Mouse (Mus musculus) neural tube, embryonic 11.5 days (tissue): ENCODE measurements around the gene Hspa13. TPM values are rescaled to one million over a fixed set of nuclear protein-coding genes. Genes with fewer than 3 reads are reported as not detected.

Experiments
- ATAC-seq: fragments of 200-750 bp; cut with Nextera tagmentation; 2 replicates; pipeline ENCODE4 v1.8.0; 2017; ENCODE audit warnings: moderate number of reproducible peaks, mild to moderate bottlenecking, moderate TSS enrichment, moderate library complexity; ENCODE audit not compliant: insufficient read depth, low FRiP score, low TSS enrichment
- DNase-seq: peaks from one replicate; pipeline ENCODE4 v3.0.0-alpha.2; 2015; ENCODE audit warnings: low spot score
- H3K27ac ChIP-seq: fragments of 300-500 bp; sonication (generic); 2 replicates; pipeline ENCODE4 v1.5.1; 2014; ENCODE audit warnings: low read depth, mild to moderate bottlenecking, low read length
- H3K27me3 ChIP-seq: fragments of 300-500 bp; sonication (generic); 2 replicates; pipeline ENCODE4 v1.6.1; 2014; ENCODE audit warnings: mild to moderate bottlenecking, low read length, mixed read lengths; ENCODE audit not compliant: control insufficient read depth, insufficient read depth
- H3K36me3 ChIP-seq: fragments of 300-500 bp; sonication (generic); 2 replicates; pipeline ENCODE4 v1.6.1; 2014; ENCODE audit warnings: mild to moderate bottlenecking, low read length, moderate library complexity, mixed read lengths; ENCODE audit not compliant: control insufficient read depth, insufficient read depth
- H3K4me1 ChIP-seq: fragments of 300-500 bp; sonication (generic); 2 replicates; pipeline ENCODE4 v1.6.1; 2014; ENCODE audit warnings: low read length, mixed read lengths; ENCODE audit not compliant: control insufficient read depth, insufficient read depth
- H3K4me2 ChIP-seq: fragments of 300-500 bp; sonication (generic); 2 replicates; pipeline ENCODE4 v1.6.1; 2014; ENCODE audit warnings: low read depth, mild to moderate bottlenecking, moderate library complexity
- H3K4me3 ChIP-seq: fragments of 300-500 bp; sonication (generic); 2 replicates; pipeline ENCODE4 v1.5.1; 2014; ENCODE audit warnings: low read depth, low read length
- H3K9ac ChIP-seq: fragments of 300-500 bp; sonication (generic); 2 replicates; pipeline ENCODE4 v1.6.1; 2014; ENCODE audit warnings: mild to moderate bottlenecking, low read length
- H3K9me3 ChIP-seq: fragments of 300-500 bp; sonication (generic); 2 replicates; pipeline ENCODE4 v1.6.1; 2016; ENCODE audit warnings: low read length; ENCODE audit not compliant: control insufficient read depth
- WGBS: fragments of 180-500 bp; shearing (Covaris S2); extraction: QIAGEN DNeasy Blood & Tissue Kit; methylation state at CpG from one replicate; pipeline ENCODE4 v1.1.7; 2014; 5-methylcytosine and 5-hydroxymethylcytosine counted together
- polyA plus RNA-seq: library from polyadenylated mRNA; unstranded; fragments of >200 nt; fragmentation: Nextera tagmentation; extraction: Ambion mirVana; gene quantifications from 2 replicates; pipeline ENCODE4 v1.2.1, GENCODE M21; 2014

Gene Hspa13
- 40.4 and 41.1 TPM in 2 replicates for polyA plus RNA-seq

GRCm38 (mm10) chr16:75766388-75767249 lies at the start of gene Hspa13:
TSS of gene Hspa13 (minus strand) at chr16:75767104.
- peak within 1 kb of the TSS; percentile 67 for H3K4me3 ChIP-seq
- H3K36me3 ChIP-seq: no peaks in the 10 kb centered on the region
- 0 out of 2 replicates have a peak, but pooled peaks cover 4% of the 10 kb centered on the region for H3K4me1 ChIP-seq
- H3K4me2 ChIP-seq: peak within 1 kb of the TSS; percentile 58
- H3K27me3 ChIP-seq: no peaks in the 10 kb centered on the region
- DNase-seq (peak; percentile 97), ATAC-seq (peak; percentile 99)
- H3K9me3 ChIP-seq: no peaks in the 10 kb centered on the region
- H3K9ac ChIP-seq: peak within 1 kb of the TSS; percentile 54
- H3K27ac ChIP-seq: 0 out of 2 replicates have a peak within 1 kb of the TSS, but pooled peaks have one; percentile 17
- WGBS: under 1% methylated on average over 51 of the region's 51 CpGs

- no peak for ATAC-seq
- no peak for DNase-seq
- WGBS: 59% methylated on average over 1 of the region's 1 CpGs
These were observed 12.4 kb upstream of the Hspa13 start for GRCm38 (mm10) chr16:75779271-75779670.

GRCm38 (mm10) chr16:75773222-75773621 lies 6.3 kb upstream of the Hspa13 start:
- no peak for DNase-seq
- 91% methylated on average over 10 of the region's 10 CpGs for WGBS

More at GRCm38 (mm10) chr16:75779271-75779670, 12.4 kb upstream of the Hspa13 start:
- Histone ChIP-seq H3K27ac (no peak overlapping the region), H3K9me3 (no peaks in the 10 kb centered on the region), H3K36me3 (no peaks in the 10 kb centered on the region), H3K9ac (no peak overlapping the region), H3K4me2 (no peak overlapping the region), H3K4me1 (no peaks in the 10 kb centered on the region), H3K27me3 (no peaks in the 10 kb centered on the region), H3K4me3 (no peak overlapping the region)

GRCm38 (mm10) chr16:75767250-75768002 lies 522 bp upstream of the Hspa13 start:
- H3K9me3 ChIP-seq: no peaks in the 10 kb centered on the region
- DNase-seq (no peak), ATAC-seq (peak; percentile 67)
- H3K27me3 ChIP-seq: no peaks in the 10 kb centered on the region
- peak overlapping the region; percentile 58 for H3K4me2 ChIP-seq
- 0 out of 2 replicates have a peak, but pooled peaks cover 4% of the 10 kb centered on the region for H3K4me1 ChIP-seq
- WGBS: 22% methylated on average over 21 of the region's 21 CpGs
- no peaks in the 10 kb centered on the region for H3K36me3 ChIP-seq
- 0 out of 2 replicates have a peak overlapping the region, but pooled peaks have one; percentile 9 for H3K9ac ChIP-seq
- H3K4me3 ChIP-seq: peak overlapping the region; percentile 67
- H3K27ac ChIP-seq: no peak overlapping the region

More at GRCm38 (mm10) chr16:75773222-75773621, 6.3 kb upstream of the Hspa13 start:
- Histone ChIP-seq H3K4me2 (no peak overlapping the region), H3K36me3 (no peaks in the 10 kb centered on the region), H3K9ac (no peak overlapping the region), H3K9me3 (no peaks in the 10 kb centered on the region), H3K27ac (no peak overlapping the region), H3K4me3 (no peak overlapping the region), H3K27me3 (no peaks in the 10 kb centered on the region), H3K4me1 (no peaks in the 10 kb centered on the region)
- ATAC-seq: no peak

GRCm38 (mm10) chr16:75752876-75753275 lies 14.0 kb downstream of the Hspa13 start:
- H3K9me3 ChIP-seq: no peaks in the 10 kb centered on the region
- peaks cover 2% of the 10 kb centered on the region; the same call in 1 of the 2 replicates for H3K36me3 ChIP-seq
- H3K4me1 ChIP-seq: no peaks in the 10 kb centered on the region
- 81% methylated on average over 1 of the region's 1 CpGs for WGBS
- H3K9ac ChIP-seq: no peak overlapping the region
- H3K4me3 ChIP-seq: no peak overlapping the region
- H3K27me3 ChIP-seq: no peaks in the 10 kb centered on the region
- DNase-seq: no peak
- H3K27ac ChIP-seq: no peak overlapping the region
- H3K4me2 ChIP-seq: no peak overlapping the region
- ATAC-seq: no peak

- WGBS: 43% methylated on average over 5 of the region's 5 CpGs
- no peak overlapping the region for H3K9ac ChIP-seq
- no peak for ATAC-seq
- no peak overlapping the region for H3K4me2 ChIP-seq
- no peak overlapping the region for H3K4me3 ChIP-seq
- DNase-seq: no peak
- H3K9me3 ChIP-seq: no peaks in the 10 kb centered on the region
- H3K27me3 ChIP-seq: no peaks in the 10 kb centered on the region
- no peak overlapping the region for H3K27ac ChIP-seq
- H3K4me1 ChIP-seq: no peaks in the 10 kb centered on the region
- H3K36me3 ChIP-seq: no peaks in the 10 kb centered on the region
These were observed 16.8 kb downstream of the Hspa13 start for GRCm38 (mm10) chr16:75750103-75750502.

GRCm38 (mm10) chr16:75748926-75749325 lies 18.0 kb downstream of the Hspa13 start:
- 92% methylated on average over 1 of the region's 1 CpGs for WGBS
- ATAC-seq: no peak
- DNase-seq: no peak
- H3K4me1 ChIP-seq: no peaks in the 10 kb centered on the region
- H3K9me3 ChIP-seq: no peaks in the 10 kb centered on the region
- no peaks in the 10 kb centered on the region for H3K36me3 ChIP-seq
- H3K9ac ChIP-seq: no peak overlapping the region
- H3K27me3 ChIP-seq: no peaks in the 10 kb centered on the region
- H3K27ac ChIP-seq: no peak overlapping the region
- no peak overlapping the region for H3K4me3 ChIP-seq
- H3K4me2 ChIP-seq: no peak overlapping the region

GRCm38 (mm10) chr16:75744014-75744413 lies 22.9 kb downstream of the Hspa13 start:
- no peaks in the 10 kb centered on the region for H3K27me3 ChIP-seq
- H3K27ac ChIP-seq: no peak overlapping the region
- H3K9me3 ChIP-seq: no peaks in the 10 kb centered on the region
- H3K36me3 ChIP-seq: no peaks in the 10 kb centered on the region
- H3K4me3 ChIP-seq: no peak overlapping the region
- ATAC-seq: no peak
- H3K9ac ChIP-seq: no peak overlapping the region
- no peak overlapping the region for H3K4me2 ChIP-seq
- H3K4me1 ChIP-seq: no peaks in the 10 kb centered on the region
- WGBS: 68% methylated on average over 3 of the region's 3 CpGs
- no peak for DNase-seq
